9 mouse cellular contexts compared by ENCODE assay signal in the genomic region with DNA sequence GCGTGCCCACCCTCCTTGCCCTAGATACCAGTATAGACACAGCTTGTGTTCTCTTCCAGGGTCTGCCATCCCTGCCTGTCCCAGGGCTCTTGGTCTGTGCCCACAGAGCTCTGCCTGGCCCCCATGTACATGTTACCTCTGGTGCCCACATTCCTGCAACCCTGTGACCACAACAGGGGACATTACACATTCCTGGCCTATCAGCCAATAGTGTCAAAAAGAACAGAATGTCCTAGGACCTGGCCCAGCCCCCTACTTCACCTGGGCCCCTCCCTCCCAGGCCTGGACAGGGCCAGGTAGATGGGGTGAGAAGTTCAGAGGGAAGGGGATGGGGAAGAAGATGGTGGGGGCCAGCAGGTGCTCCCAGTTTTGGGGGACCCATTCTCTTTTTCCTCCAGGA. TPM values are rescaled to one million over a fixed set of nuclear protein-coding genes. Genes with fewer than 3 reads are reported as not detected.
DNase-seq lines count a peak whose midpoint lies in the region; ATAC-seq and TF ChIP-seq lines count a peak whose summit lies in the region.
"Had no signal": no experiment of that assay in that cellular context is flagged by ENCODE, and none has a peak within 500 bp of the region (broad histone marks: within the 10 kb centered on the region; RNA-seq: fewer than 3 reads in every experiment).

A gene (plus strand): TSS at position 337 of the 400 bp plus-strand sequence.

- WGBS in heart, embryonic 11.5 days (ENCODE audit: insufficient replicate concordance), result 89% methylated on average over 1 of the region's 1 CpGs
- WGBS in midbrain, postnatal 0 days, result 95% methylated on average over 1 of the region's 1 CpGs
- 94% methylated on average over 1 of the region's 1 CpGs for WGBS in midbrain, embryonic 13.5 days
- 68% methylated on average over 1 of the region's 1 CpGs for WGBS in liver, embryonic 13.5 days (ENCODE audit: insufficient replicate concordance)
- 88% methylated on average over 1 of the region's 1 CpGs for WGBS in stomach, embryonic 16.5 days

- no peak within 1 kb of the TSS for H3K27ac ChIP-seq in heart, embryonic 11.5 days (ENCODE audit: low read depth, low read length)
- no peak within 1 kb of the TSS for H3K27ac ChIP-seq in midbrain, postnatal 0 days (ENCODE audit: low read depth, low read length)
- no peak within 1 kb of the TSS for H3K27ac ChIP-seq in midbrain, embryonic 13.5 days
- H3K27ac ChIP-seq in liver, embryonic 13.5 days, result no peak within 1 kb of the TSS
- H3K27ac ChIP-seq in stomach, embryonic 16.5 days (ENCODE audit: low read length), result peak within 1 kb of the TSS; percentile 43; the same call in 1 of the 2 replicates
- H3K27ac ChIP-seq: macrophage had no signal

- TF ChIP-seq CTCF in midbrain, postnatal 0 days (IDR thresholded peaks at IDR 0.05), result no peak

- ATAC-seq in heart, embryonic 11.5 days (replicated peaks; ENCODE audit: insufficient number of reproducible peaks, low FRiP score, low TSS enrichment), result no peak
- no peak for ATAC-seq in midbrain, postnatal 0 days (ENCODE audit: low FRiP score)
- ATAC-seq in midbrain, embryonic 13.5 days, result no peak
- ATAC-seq in liver, embryonic 13.5 days (ENCODE audit: low read depth), result no peak
- no peak for ATAC-seq in stomach, embryonic 16.5 days (ENCODE audit: insufficient read depth, low FRiP score)

- no peak for DNase-seq in heart, postnatal 4 days
- no peak for DNase-seq in midbrain, postnatal 0 days (ENCODE audit: low spot score)
- no peak for DNase-seq in liver, embryonic 13.5 days
- no peak for DNase-seq in embryo, embryonic 9.5 days (ENCODE audit: extremely low spot score)
- no peak for DNase-seq in gastrocnemius, adult 18-20 months (ENCODE audit: low spot score)

- no peak within 1 kb of the TSS for H3K4me3 ChIP-seq in heart, embryonic 11.5 days (ENCODE audit: low read depth, low read length)
- no peak within 1 kb of the TSS for H3K4me3 ChIP-seq in midbrain, postnatal 0 days (ENCODE audit: low read depth, low read length)
- no peak within 1 kb of the TSS for H3K4me3 ChIP-seq in midbrain, embryonic 13.5 days (replicated peaks)
- H3K4me3 ChIP-seq in liver, embryonic 13.5 days (replicated peaks), result no peak within 1 kb of the TSS
- H3K4me3 ChIP-seq in stomach, embryonic 16.5 days (replicated peaks; ENCODE audit: low read length), result peak within 1 kb of the TSS; percentile 11

- H3K4me1 ChIP-seq in heart, embryonic 11.5 days (ENCODE audit: control insufficient read depth, insufficient read depth, low read length), result peaks cover 9% of the 10 kb centered on the region
- H3K4me1 ChIP-seq in midbrain, postnatal 0 days (ENCODE audit: insufficient read depth, low read length), result peaks cover 6% of the 10 kb centered on the region; the same call in 1 of the 2 replicates
- H3K4me1 ChIP-seq in midbrain, embryonic 13.5 days (replicated peaks), result peaks cover 7% of the 10 kb centered on the region
- peaks cover 13% of the 10 kb centered on the region for H3K4me1 ChIP-seq in liver, embryonic 13.5 days (replicated peaks)
- no peaks in the 10 kb centered on the region for H3K4me1 ChIP-seq in stomach, embryonic 16.5 days (ENCODE audit: control insufficient read depth, insufficient read depth, low read length)

- peak within 1 kb of the TSS; percentile 1; the same call in 1 of the 2 replicates for H3K4me2 ChIP-seq in heart, embryonic 11.5 days
- 0 out of 2 replicates have a peak within 1 kb of the TSS, but pooled peaks have one; percentile 3 for H3K4me2 ChIP-seq in midbrain, postnatal 0 days (ENCODE audit: low read depth, low read length, poor library complexity, severe bottlenecking)
- H3K4me2 ChIP-seq in midbrain, embryonic 13.5 days (replicated peaks), result no peak within 1 kb of the TSS
- 0 out of 2 replicates have a peak within 1 kb of the TSS, but pooled peaks have one; percentile 12 for H3K4me2 ChIP-seq in liver, embryonic 13.5 days
- H3K4me2 ChIP-seq in stomach, embryonic 16.5 days (ENCODE audit: low read depth, low read length), result peak within 1 kb of the TSS; percentile 33

- no peaks in the 10 kb centered on the region for H3K36me3 ChIP-seq in heart, embryonic 11.5 days (ENCODE audit: control insufficient read depth, insufficient read depth, low read length)
- H3K36me3 ChIP-seq in midbrain, postnatal 0 days (ENCODE audit: insufficient read depth, low read length), result no peaks in the 10 kb centered on the region
- no peaks in the 10 kb centered on the region for H3K36me3 ChIP-seq in midbrain, embryonic 13.5 days
- no peaks in the 10 kb centered on the region for H3K36me3 ChIP-seq in liver, embryonic 13.5 days
- H3K36me3 ChIP-seq in stomach, embryonic 16.5 days (ENCODE audit: control insufficient read depth, insufficient read depth, low read length), result no peaks in the 10 kb centered on the region

- peaks cover 46% of the 10 kb centered on the region for H3K27me3 ChIP-seq in heart, embryonic 11.5 days (ENCODE audit: control insufficient read depth, insufficient read depth, low read length)
- peaks cover 14% of the 10 kb centered on the region for H3K27me3 ChIP-seq in midbrain, postnatal 0 days (ENCODE audit: insufficient read depth, low read length)
- H3K27me3 ChIP-seq in midbrain, embryonic 13.5 days, result peaks cover 45% of the 10 kb centered on the region
- peaks cover 33% of the 10 kb centered on the region for H3K27me3 ChIP-seq in liver, embryonic 13.5 days
- peaks cover 9% of the 10 kb centered on the region; the same call in 1 of the 2 replicates for H3K27me3 ChIP-seq in stomach, embryonic 16.5 days (ENCODE audit: control insufficient read depth, insufficient read depth, low read length)

- H3K9me3 ChIP-seq in heart, embryonic 11.5 days (replicated peaks; ENCODE audit: control insufficient read depth, low read length), result no peaks in the 10 kb centered on the region
- no peaks in the 10 kb centered on the region for H3K9me3 ChIP-seq in midbrain, postnatal 0 days (ENCODE audit: low read length)
- no peaks in the 10 kb centered on the region for H3K9me3 ChIP-seq in midbrain, embryonic 13.5 days
- no peaks in the 10 kb centered on the region for H3K9me3 ChIP-seq in liver, embryonic 13.5 days (replicated peaks)
- no peaks in the 10 kb centered on the region for H3K9me3 ChIP-seq in stomach, embryonic 16.5 days (replicated peaks; ENCODE audit: control insufficient read depth, low read length)

- H3K9ac ChIP-seq in heart, embryonic 11.5 days (ENCODE audit: low read depth, low read length), result no peak within 1 kb of the TSS
- H3K9ac ChIP-seq in midbrain, postnatal 0 days (replicated peaks; ENCODE audit: low read length, poor library complexity, severe bottlenecking), result no peak within 1 kb of the TSS
- no peak within 1 kb of the TSS for H3K9ac ChIP-seq in midbrain, embryonic 13.5 days (replicated peaks)
- H3K9ac ChIP-seq in liver, embryonic 13.5 days, result no peak within 1 kb of the TSS
- H3K9ac ChIP-seq in stomach, embryonic 16.5 days (ENCODE audit: low read length), result peak within 1 kb of the TSS; percentile 27; the same call in 1 of the 2 replicates

RNA-seq across cellular contexts. Expression of the gene that starts here (rescaled TPM):
- 0.69 and 0.93 TPM in 2 replicates for polyA plus RNA-seq in heart, embryonic 11.5 days (2014; fragmentation: Nextera tagmentation; extraction: Ambion mirVana)
- 1 to 10 TPM in 1 of 2 experiments, under 1 TPM in 1; 0.83 to 1.1 TPM for total RNA-seq in heart, postnatal 4 days (2021)
- 1.5 and 1.8 TPM in 2 replicates for total RNA-seq in midbrain, postnatal 0 days (2014; rRNA removed)
- polyA plus RNA-seq in midbrain, postnatal 0 days (2015; fragmentation: Nextera tagmentation; extraction: Ambion mirVana), result 1.8 TPM in 2 replicates
- polyA plus RNA-seq in midbrain, embryonic 13.5 days (2015; fragmentation: Nextera tagmentation; extraction: Ambion mirVana), result 0.39 and 0.46 TPM in 2 replicates
- polyA plus RNA-seq in liver, embryonic 13.5 days (2015; fragmentation: Nextera tagmentation; extraction: Ambion mirVana), result 0.31 and 0.37 TPM in 2 replicates
- 5.8 and 9.7 TPM in 2 replicates for polyA plus RNA-seq in stomach, embryonic 16.5 days (2015; fragmentation: Nextera tagmentation; extraction: Ambion mirVana)
- under 1 TPM; 0.19 to 0.25 TPM for total RNA-seq in gastrocnemius, adult 18-20 months (2021)
